Mouse (Mus musculus) spleen, adult 18-20 months (tissue): ENCODE measurements around the gene Gm16867.
"Not testable (repeated sequence)": the region's sequence is repeated elsewhere in the genome, so short reads cannot be mapped to it uniquely, and the experiment has no call there.

Source experiments
- DNase-seq, 2 experiments: peaks; one replicate each; pipeline ENCODE4 v3.0.0; 2022; ENCODE audit warnings: mixed read lengths in 2 of 2

Gm16867 gene

GRCm38 (mm10) chr14:69503174-69503573, at the start of gene Gm16867:
Gene Gm16867 (minus strand): TSS chr14:69503362.
- not testable (repeated sequence) for DNase-seq

- not testable (repeated sequence) for DNase-seq
Measured at GRCm38 (mm10) chr14:69547310-69547709, 44.1 kb upstream of the Gm16867 start.

- DNase-seq, result not testable (repeated sequence)
Measured at GRCm38 (mm10) chr14:69545052-69545451, 41.9 kb upstream of the Gm16867 start.

GRCm38 (mm10) chr14:69544033-69544432, 40.9 kb upstream of the Gm16867 start:
- DNase-seq, result not testable (repeated sequence)

- DNase-seq, result not testable (repeated sequence)
Measured at GRCm38 (mm10) chr14:69542695-69543094, 39.5 kb upstream of the Gm16867 start.

DNA sequence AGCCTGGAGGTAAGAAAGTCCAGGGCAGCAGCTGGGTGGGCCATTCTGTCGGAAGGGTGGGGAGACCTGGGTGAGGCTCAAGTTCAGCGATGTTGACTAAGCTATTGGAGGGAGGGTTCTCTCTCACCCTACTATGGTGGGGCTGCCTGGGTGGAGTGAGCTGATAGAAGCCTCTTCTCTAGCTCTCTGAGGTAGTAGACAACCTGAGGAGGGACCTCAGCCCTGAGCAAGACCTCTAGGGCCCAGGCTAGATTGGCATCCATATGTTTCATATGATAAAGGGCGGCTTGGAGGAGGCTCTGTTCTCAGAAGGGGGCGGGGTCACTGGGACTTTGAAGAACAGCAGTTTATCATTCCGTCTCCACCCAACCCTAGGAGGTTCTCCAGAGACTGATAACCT, 37.0 kb upstream of the Gm16867 start:
- not testable (repeated sequence) for DNase-seq

DNA sequence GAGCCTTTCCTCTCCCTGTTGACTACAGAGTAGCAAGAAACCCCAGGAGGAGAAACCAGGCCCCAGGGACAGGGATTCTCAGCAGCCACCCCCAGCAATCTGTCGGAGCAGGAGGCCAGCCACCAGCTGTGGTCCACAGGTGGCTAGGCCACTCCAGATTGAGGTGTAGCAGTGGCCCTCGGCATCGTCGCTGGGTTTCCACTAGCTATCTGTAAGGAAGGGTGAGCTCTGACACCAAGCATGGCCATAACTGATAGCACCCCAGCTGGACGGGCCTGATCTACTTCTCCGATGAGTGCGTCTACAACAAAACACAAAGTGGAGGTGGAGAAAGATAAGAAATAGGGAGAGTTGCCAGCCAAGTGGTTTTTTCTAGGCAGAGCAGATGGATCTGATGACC, 33.4 kb upstream of the Gm16867 start:
- DNase-seq, result not testable (repeated sequence)

DNA sequence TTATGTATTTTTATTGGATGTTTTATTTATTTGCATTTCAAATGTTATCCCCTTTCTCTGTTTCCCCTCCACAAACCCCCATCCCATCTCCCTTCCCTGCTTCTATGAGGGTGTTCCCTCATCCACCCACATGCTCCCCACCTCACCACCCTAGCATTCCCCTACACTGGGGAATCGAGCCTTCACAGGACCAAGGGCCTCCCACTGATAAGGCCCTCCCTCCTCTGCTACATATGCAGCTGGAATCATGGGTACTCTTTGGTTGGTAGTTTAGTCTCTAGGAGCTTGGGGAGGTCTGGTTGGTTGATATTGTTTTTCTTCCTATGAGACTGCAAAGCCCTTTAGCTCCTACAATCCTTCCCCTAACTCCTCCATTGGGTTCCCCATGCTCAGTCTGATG, 23.0 kb upstream of the Gm16867 start:
- DNase-seq, result not testable (repeated sequence)

DNA sequence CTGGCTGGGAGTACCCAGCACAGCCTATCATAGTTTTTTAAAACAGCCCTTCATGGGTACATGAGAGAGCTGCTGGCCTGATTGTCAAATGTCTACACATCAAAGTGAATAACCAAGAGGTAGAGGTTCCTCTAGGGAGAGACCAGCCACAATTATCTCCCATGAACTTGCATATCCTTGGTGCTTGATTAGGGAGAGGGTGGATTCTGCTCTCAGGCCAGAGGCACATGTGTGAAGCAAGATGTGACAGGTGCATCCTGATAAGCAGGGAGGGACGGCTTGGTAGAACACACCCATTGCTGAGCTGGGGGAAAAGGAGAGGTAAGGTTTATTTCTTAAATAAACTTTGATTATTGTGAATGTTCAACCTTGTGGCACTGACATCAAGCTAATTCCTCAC, 19.8 kb upstream of the Gm16867 start:
- not testable (repeated sequence) for DNase-seq

DNA sequence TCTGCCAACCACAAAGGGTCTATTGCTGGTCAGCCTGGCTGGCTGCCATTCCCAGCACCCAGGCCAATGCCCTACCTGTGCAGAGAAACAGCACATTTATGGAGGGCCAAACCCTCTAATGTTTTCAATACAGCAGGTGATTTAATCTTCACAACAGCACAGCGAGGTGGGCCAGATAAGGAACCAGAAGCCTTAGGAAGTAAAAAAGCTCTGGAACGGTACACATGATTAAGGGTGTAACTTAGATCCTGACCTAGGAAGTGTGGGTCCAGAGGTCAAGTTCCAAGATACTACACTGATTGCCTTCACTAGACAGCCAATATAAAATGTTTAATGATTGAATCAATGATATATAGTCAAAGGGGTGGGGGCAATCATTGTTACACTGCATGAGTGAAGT, 17.6 kb upstream of the Gm16867 start:
- not testable (repeated sequence) for DNase-seq

- DNase-seq, result not testable (repeated sequence)
Measured at GRCm38 (mm10) chr14:69512449-69512848, 9.3 kb upstream of the Gm16867 start, which contains the start of gene Gm27179. Gene Gm27179 (minus strand): TSS chr14:69512549.

- DNase-seq, result not testable (repeated sequence)
Measured at GRCm38 (mm10) chr14:69507000-69507399, 3.8 kb upstream of the Gm16867 start.

GRCm38 (mm10) chr14:69502440-69503150, 567 bp downstream of the Gm16867 start:
- DNase-seq, result not testable (repeated sequence)

DNA sequence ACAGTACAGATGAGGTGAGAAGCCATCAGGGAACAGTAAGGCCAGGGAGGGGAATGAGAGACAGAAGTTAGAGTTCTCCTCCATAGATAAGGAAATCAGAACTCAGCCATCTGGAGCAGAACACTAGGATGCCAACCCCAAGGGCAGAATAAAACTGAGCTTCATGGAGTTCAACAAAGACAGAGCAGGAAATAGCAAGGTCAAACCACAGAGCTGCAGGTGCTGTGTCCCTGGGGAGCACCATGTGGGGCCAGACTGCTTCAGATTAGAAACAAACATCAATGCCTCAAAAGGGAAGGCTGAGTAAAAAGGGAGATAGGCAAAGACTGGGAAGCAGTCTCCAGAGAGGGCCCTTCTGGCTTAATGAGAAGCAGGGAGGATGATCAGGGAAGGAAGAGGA, 6.9 kb downstream of the Gm16867 start:
- DNase-seq, result not testable (repeated sequence)

- not testable (repeated sequence) for DNase-seq
Measured at GRCm38 (mm10) chr14:69494946-69495345, 8.2 kb downstream of the Gm16867 start.

GRCm38 (mm10) chr14:69494522-69494921, 8.6 kb downstream of the Gm16867 start:
- not testable (repeated sequence) for DNase-seq

DNA sequence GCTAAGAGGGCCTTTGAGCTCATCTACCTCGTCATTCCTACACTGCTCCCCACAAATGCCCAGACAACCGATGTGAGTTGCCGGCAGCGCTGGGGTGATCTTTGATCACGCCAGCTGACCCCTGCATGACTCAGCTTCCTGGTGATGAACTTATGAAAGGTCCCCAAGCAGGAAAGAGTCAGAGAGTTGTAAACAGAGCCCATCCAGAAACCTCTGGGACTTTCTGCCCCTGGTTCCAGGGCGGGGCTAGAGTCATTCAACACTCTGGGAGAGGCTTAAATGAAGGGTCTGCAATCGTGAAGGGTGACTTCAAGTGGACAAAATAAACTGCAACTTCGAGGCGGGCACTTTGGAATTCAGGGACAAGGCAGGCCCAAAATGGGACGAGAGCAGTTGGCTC, 15.2 kb downstream of the Gm16867 start:
- not testable (repeated sequence) for DNase-seq

DNA sequence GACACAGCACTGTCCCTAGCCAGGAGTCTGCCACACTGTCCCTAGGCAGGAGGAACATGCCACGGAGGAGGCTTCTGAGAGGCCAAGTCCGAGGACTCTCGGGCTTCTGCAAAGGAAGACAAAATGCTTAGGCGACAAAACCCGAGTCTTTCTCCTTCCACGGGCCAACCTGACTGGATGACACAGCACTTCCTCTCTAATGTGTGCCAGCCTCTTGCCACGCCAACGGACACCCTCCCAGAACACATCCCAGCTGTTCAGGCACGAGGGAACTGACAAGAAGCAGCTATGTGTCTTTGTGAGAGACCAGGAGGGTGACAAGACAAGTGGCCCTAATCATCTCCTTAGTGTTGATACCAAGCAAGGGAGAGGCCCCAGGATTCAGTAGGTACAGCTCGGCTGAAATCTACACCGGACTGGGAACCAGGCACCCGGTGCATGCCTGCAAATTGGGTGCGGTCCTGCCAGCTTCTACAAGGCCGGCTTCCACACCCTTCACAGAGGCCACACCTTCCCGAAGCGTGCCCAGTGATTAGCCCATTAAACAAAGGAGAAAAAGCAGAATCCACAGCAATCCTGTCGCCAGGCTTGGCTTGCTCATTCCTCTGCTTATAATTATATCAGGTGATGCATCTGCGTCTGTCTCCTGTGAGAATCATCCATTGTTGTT, 17.6 kb downstream of the Gm16867 start:
- not testable (repeated sequence) for DNase-seq

DNA sequence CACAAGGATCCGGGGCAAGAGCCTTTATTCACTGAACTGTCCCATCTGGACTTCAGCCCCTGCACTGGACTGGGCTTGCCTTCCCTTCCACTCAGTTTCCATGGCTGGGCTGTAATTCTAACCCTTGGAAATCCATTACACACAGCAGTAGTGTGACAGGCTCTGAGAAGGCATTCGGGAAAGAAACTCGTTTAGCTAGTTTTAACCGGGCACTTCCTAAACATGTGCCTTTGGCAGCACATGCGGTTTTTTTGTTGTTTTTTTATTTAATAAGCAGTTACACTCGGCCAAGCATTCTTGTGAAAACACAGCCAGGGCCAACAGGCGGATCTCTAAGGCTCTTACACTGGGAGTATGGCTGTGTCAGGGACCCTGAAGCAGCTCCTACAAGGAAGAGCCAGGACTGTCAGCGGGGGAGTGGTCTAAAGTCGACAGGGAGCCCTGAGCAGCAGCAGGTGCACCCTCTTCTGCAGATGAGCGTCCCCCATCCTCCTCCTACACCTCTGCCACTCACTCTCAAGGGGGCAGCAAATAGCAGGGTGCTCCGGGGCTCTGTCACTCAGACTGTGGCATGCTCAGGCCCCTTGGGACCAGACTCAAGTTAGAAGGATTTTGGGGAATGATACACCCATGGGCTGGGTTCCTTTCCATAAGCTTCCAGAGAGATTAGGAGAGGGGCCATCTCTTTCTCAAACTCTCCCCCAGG, 29.1 kb downstream of the Gm16867 start:
- DNase-seq, result not testable (repeated sequence)

DNA sequence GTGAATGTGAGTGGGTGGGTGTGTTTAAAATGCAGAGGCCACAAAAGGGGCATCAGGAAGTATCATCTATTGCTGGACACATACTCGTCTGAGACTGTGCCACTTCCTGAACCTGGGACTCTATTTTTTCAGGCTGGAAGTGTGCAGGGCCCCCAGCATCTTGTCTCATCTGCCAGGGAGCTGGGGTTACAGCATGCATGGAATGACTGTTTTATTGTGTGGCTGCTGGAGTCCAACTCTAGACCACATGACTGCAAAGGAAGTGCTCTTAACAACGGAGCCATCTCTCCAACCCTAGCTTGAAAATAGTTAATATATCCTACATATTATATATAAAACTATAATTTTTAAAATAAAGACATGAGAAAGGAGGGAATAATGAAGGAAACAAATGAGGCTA, 29.8 kb downstream of the Gm16867 start:
- not testable (repeated sequence) for DNase-seq

- not testable (repeated sequence) for DNase-seq
Measured at GRCm38 (mm10) chr14:69470122-69470708, 32.9 kb downstream of the Gm16867 start.

GRCm38 (mm10) chr14:69467612-69468366, 35.4 kb downstream of the Gm16867 start:
- DNase-seq, result not testable (repeated sequence)
